Comparison of ENCODE assay signal across 22 mouse cellular contexts in the genomic region with DNA sequence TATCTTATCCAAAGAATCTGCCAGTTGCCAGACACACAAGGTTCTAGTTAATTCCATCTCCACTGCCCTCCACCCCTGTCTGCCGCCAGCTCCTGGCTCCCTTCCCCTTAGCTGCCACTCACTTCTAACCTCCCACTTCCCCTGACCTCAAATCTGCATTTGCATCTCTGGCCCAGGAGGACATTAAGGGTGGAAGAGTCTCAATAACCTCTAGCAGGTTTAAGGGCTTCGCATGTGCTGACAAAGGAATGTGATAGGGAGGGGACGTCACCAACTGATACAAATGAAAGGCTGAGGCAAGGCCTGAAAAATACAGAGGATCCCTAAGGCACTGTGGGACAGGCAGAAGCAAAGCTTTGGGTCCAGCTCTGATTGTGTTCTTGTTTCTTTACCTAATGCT.
A peak's percentile ranks its signal among the peaks of the same experiment; 100 is the strongest.
DNase-seq lines count a peak whose midpoint lies in the region; ATAC-seq and TF ChIP-seq lines count a peak whose summit lies in the region.
"Had no signal": no experiment of that assay in that cellular context is flagged by ENCODE, and none has a peak within 500 bp of the region (broad histone marks: within the 10 kb centered on the region; RNA-seq: fewer than 3 reads in every experiment).

No protein-coding gene starts in this region.

- TF ChIP-seq CTCF in MEL (IDR thresholded peaks at IDR 0.05 in 2 of 3, conservative IDR thresholded peaks at IDR 0.05 in 1 of 3; ENCODE audit: control insufficient read depth in 1 of 3, insufficient read depth in 1 of 3, low read depth in 2 of 3, low read length in 3 of 3, poor library complexity in 1 of 3, severe bottlenecking in 1 of 3): no peak

- H3K27me3 ChIP-seq in liver, embryonic 13.5 days: no peaks in the 10 kb centered on the region
- no peaks in the 10 kb centered on the region for H3K27me3 ChIP-seq in liver, embryonic 11.5 days (replicated peaks; ENCODE audit: control insufficient read depth, insufficient read depth, low read length)
- H3K27me3 ChIP-seq in MEL (ENCODE audit: control insufficient read depth in 1 of 2, insufficient read depth in 2 of 2, low read length in 2 of 2): no peaks in the 10 kb centered on the region
- H3K27me3 ChIP-seq: CH12.LX; embryonic facial prominence, embryonic 12.5 days; forebrain, embryonic 15.5 days; hindbrain, embryonic 12.5 days had no signal

- no peaks in the 10 kb centered on the region for H3K36me3 ChIP-seq in liver, embryonic 13.5 days
- no peaks in the 10 kb centered on the region for H3K36me3 ChIP-seq in liver, embryonic 11.5 days (ENCODE audit: control insufficient read depth, insufficient read depth, low read length)
- peaks cover 0 to 15% of the 10 kb centered on the region in 2 experiments; a peak in 2 of 4 replicates for H3K36me3 ChIP-seq in MEL (ENCODE audit: control insufficient read depth in 1 of 2, insufficient read depth in 2 of 2, low read length in 2 of 2)
- H3K36me3 ChIP-seq: embryonic facial prominence, embryonic 12.5 days; forebrain, embryonic 15.5 days; hindbrain, embryonic 12.5 days had no signal

- no peak overlapping the region for H3K4me3 ChIP-seq in liver, embryonic 13.5 days (replicated peaks)
- no peak overlapping the region for H3K4me3 ChIP-seq in liver, embryonic 11.5 days (ENCODE audit: low read depth, low read length)
- no peak overlapping the region for H3K4me3 ChIP-seq in MEL (ENCODE audit: control insufficient read depth in 1 of 2, insufficient read depth in 1 of 2, low read depth in 2 of 2, low read length in 2 of 2)
- H3K4me3 ChIP-seq: embryonic facial prominence, embryonic 12.5 days; forebrain, embryonic 15.5 days; hindbrain, embryonic 12.5 days had no signal

- TF ChIP-seq POLR2A in MEL (IDR thresholded peaks at IDR 0.05; ENCODE audit: control insufficient read depth in 1 of 2, insufficient read depth in 1 of 2, low read depth in 1 of 2, low read length in 2 of 2, poor library complexity in 1 of 2): no peak

- TF ChIP-seq RAD21 in MEL (IDR thresholded peaks at IDR 0.05; ENCODE audit: low read depth, low read length): no peak

- H3K27ac ChIP-seq in liver, embryonic 13.5 days: no peak overlapping the region
- no peak overlapping the region for H3K27ac ChIP-seq in liver, embryonic 11.5 days (ENCODE audit: low read depth, low read length)
- H3K27ac ChIP-seq in MEL (ENCODE audit: control insufficient read depth, low read depth, low read length): no peak overlapping the region
- H3K27ac ChIP-seq: embryonic facial prominence, embryonic 12.5 days; forebrain, embryonic 15.5 days; hindbrain, embryonic 12.5 days had no signal

- no peak overlapping the region for H3K9ac ChIP-seq in liver, embryonic 13.5 days
- H3K9ac ChIP-seq in liver, embryonic 11.5 days (ENCODE audit: low read depth, low read length): no peak overlapping the region
- no peak overlapping the region for H3K9ac ChIP-seq in MEL (ENCODE audit: control insufficient read depth, low read depth, low read length, poor library complexity, severe bottlenecking)
- H3K9ac ChIP-seq: embryonic facial prominence, embryonic 12.5 days; forebrain, embryonic 15.5 days; hindbrain, embryonic 12.5 days had no signal

- intact Hi-C loops in gastrocnemius, postnatal 14 days (cut with DNase I; ENCODE audit: low total_unique reads): no loop called here

- H3K4me2 ChIP-seq in liver, embryonic 13.5 days: no peak overlapping the region
- H3K4me2 ChIP-seq in liver, embryonic 11.5 days: no peak overlapping the region
- H3K4me2 ChIP-seq: embryonic facial prominence, embryonic 12.5 days; forebrain, embryonic 15.5 days; hindbrain, embryonic 12.5 days had no signal

- H3K4me1 ChIP-seq in liver, embryonic 13.5 days (replicated peaks): peaks cover 65% of the 10 kb centered on the region
- H3K4me1 ChIP-seq in liver, embryonic 11.5 days (replicated peaks; ENCODE audit: control insufficient read depth, insufficient read depth, low read length): peaks cover 21% of the 10 kb centered on the region
- peaks cover 21 to 23% of the 10 kb centered on the region in 2 experiments for H3K4me1 ChIP-seq in MEL (ENCODE audit: control insufficient read depth in 1 of 2, insufficient read depth in 2 of 2, low read length in 2 of 2)
- H3K4me1 ChIP-seq: embryonic facial prominence, embryonic 12.5 days; forebrain, embryonic 15.5 days had no signal

- WGBS in liver, embryonic 13.5 days (ENCODE audit: insufficient replicate concordance): 26% methylated on average over 3 of the region's 3 CpGs
- 14% methylated on average over 3 of the region's 3 CpGs for WGBS in liver, embryonic 11.5 days

- DNase-seq in liver, embryonic 13.5 days: no peak
- DNase-seq in liver, embryonic 11.5 days (ENCODE audit: low spot score): no peak
- DNase-seq in MEL (ENCODE audit: low read depth, low spot score): peak; percentile 32
- peak; percentile 33 for DNase-seq in embryo, embryonic 10.5 days (ENCODE audit: low spot score)
- DNase-seq in mesoderm, embryonic 11.5 days (ENCODE audit: low read depth, low spot score): peak; percentile 21
- no peak for DNase-seq in layer of hippocampus, postnatal 25 days (ENCODE audit: extremely low spot score in 1 of 2, low spot score in 1 of 2)
- DNase-seq in gastrocnemius, postnatal 14 days: no peak
- DNase-seq in adrenal gland, postnatal 14 days: no peak
- DNase-seq: adrenal gland, adult 8-10 months; cerebellum, adult 11 months; cerebellum, adult 8-10 months; cerebellum, postnatal 14 days; gastrocnemius, postnatal 10 days; heart, postnatal 10 days; heart, postnatal 4 days; kidney, adult 11 months had no signal

- H3K79me2 ChIP-seq in MEL (ENCODE audit: control insufficient read depth, insufficient read depth, low read length, poor library complexity): no peaks in the 10 kb centered on the region

- H3K9me3 ChIP-seq in liver, embryonic 13.5 days (replicated peaks): no peaks in the 10 kb centered on the region
- H3K9me3 ChIP-seq in liver, embryonic 11.5 days (ENCODE audit: control insufficient read depth, low read length): no peaks in the 10 kb centered on the region
- H3K9me3 ChIP-seq in MEL (replicated peaks; ENCODE audit: insufficient read depth, low read length): no peaks in the 10 kb centered on the region
- H3K9me3 ChIP-seq: embryonic facial prominence, embryonic 12.5 days; forebrain, embryonic 15.5 days; hindbrain, embryonic 12.5 days had no signal

- TF ChIP-seq EP300 in MEL (IDR thresholded peaks at IDR 0.05; ENCODE audit: low read depth in 1 of 2, low read length in 2 of 2): 0 out of 4 replicates have a peak, but pooled peaks of 1 of the 2 experiments have one; percentile 0

- ATAC-seq in liver, embryonic 13.5 days (ENCODE audit: low read depth): 0 out of 2 replicates have a peak, but pooled peaks have one; percentile 11
- ATAC-seq in liver, embryonic 11.5 days (replicated peaks; ENCODE audit: low FRiP score): no peak
- ATAC-seq: forebrain, embryonic 15.5 days; hindbrain, embryonic 16.5 days; inflammation-experienced regulatory T-cells, adult 6 months had no signal

TF ChIP-seq in MEL, 35 proteins besides CTCF, POLR2A, EP300 and RAD21:
- TF ChIP-seq TBP (IDR thresholded peaks at IDR 0.05; ENCODE audit: low read depth, low read length): no peak
- TF ChIP-seq MEF2A (IDR thresholded peaks at IDR 0.05; ENCODE audit: extremely low read depth, insufficient replicate concordance, low read depth, low read length, poor library complexity, severe bottlenecking): no peak
- TF ChIP-seq MAFK (IDR thresholded peaks at IDR 0.05; ENCODE audit: borderline replicate concordance, low read depth, low read length): no peak
- TF ChIP-seq JUND (IDR thresholded peaks at IDR 0.05; ENCODE audit: low read depth, low read length): no peak
- TF ChIP-seq ZMIZ1 (IDR thresholded peaks at IDR 0.05; ENCODE audit: low read depth, low read length): no peak
- TF ChIP-seq CHD2 (IDR thresholded peaks at IDR 0.05; ENCODE audit: low read length): no peak
- TF ChIP-seq MAX (IDR thresholded peaks at IDR 0.05; ENCODE audit: low read length): no peak
- TF ChIP-seq UBTF (IDR thresholded peaks at IDR 0.05; ENCODE audit: borderline replicate concordance, insufficient read depth, low read depth, low read length): no peak
- TF ChIP-seq TAL1 (IDR thresholded peaks at IDR 0.05; ENCODE audit: low read length): no peak
- TF ChIP-seq USF2 (IDR thresholded peaks at IDR 0.05; ENCODE audit: borderline replicate concordance in 1 of 2, insufficient read depth in 1 of 2, low read depth in 1 of 2, low read length in 2 of 2): no peak
- TF ChIP-seq POLR2AphosphoS5 (IDR thresholded peaks at IDR 0.05; ENCODE audit: borderline replicate concordance, low read depth, low read length): no peak
- TF ChIP-seq HCFC1 (IDR thresholded peaks at IDR 0.05; ENCODE audit: low read depth, low read length): no peak
TF ChIP-seq in MEL: peak in this region for 0.

Comparison
In these comparisons a context has a peak if more than half of its experiments do, and no peak if none do; other contexts are left out.
1. DNase-seq: peak in MEL (single experiment), embryo, embryonic 10.5 days (single experiment) and mesoderm, embryonic 11.5 days (single experiment); none in liver, embryonic 13.5 days (single experiment), liver, embryonic 11.5 days (single experiment), layer of hippocampus, postnatal 25 days (0 of 2), gastrocnemius, postnatal 14 days (single experiment) and adrenal gland, postnatal 14 days (single experiment).